Mouse (Mus musculus) yolk sac, embryonic 10.5 days (tissue): ENCODE measurements around the gene Mapk8ip3.
A peak's percentile ranks its signal among the peaks of the same experiment; 100 is the strongest.

Experiments
- DNase-seq: peaks from one replicate; pipeline ENCODE4 v3.0.0-alpha.2; 2017; ENCODE audit warnings: low spot score

Mapk8ip3 gene

DNA sequence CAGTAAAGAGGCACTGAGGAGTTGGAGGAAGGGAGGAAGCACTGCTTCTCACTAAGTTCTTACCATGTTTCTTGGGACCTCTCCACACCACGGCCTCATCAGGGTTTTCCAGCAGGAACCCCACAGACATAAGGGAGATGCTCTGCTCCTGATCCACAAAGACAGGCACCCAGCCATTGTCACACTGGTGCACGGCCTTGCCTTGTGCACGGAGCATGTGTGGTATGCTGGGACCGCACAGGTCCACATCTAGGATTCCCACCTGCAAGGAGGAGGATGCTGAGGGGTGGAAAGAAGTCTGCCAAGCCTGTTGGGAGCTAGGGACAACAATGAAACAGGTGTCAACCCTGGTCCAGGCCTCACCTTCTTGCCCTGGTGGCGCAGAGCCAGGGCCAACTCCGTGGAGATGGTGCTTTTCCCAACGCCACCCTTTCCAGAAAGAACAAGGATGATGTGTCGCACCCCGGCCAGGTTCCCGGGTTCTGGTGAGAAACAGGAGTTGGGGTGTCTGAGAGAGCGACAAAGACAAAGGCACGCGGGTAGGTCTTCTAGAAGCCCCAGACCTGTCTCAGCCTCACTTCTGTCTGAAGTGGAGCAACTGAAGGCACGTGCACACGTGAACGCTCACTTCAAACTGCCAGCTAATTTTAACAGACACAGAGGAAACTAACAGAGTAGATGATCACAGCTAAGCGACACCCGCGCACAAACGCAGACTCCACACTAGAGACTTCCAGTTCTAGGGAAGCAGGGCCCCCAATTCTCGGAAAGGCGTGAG, 51.2 kb downstream of the Mapk8ip3 start:
- no peak for DNase-seq

DNA sequence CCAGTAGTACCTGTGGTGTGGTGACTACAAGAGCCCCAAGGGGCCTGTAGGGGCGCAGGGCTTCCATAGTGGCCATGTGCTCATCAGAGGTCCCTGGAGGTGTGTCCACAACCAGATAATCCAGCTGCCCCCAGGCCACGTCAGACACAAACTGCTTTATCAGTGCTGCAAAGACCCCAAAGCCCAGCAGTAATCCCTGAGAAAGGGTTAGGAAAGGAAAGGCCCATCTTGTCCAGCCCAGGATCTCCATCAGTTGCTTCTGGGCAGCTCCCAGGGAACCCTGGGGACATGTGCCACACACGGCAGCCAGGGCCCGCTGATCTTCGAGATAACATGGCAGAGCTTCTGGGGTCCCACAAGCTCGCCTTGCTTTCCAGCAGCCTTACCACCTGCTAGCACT, 52.4 kb downstream of the Mapk8ip3 start:
- DNase-seq: no peak

DNA sequence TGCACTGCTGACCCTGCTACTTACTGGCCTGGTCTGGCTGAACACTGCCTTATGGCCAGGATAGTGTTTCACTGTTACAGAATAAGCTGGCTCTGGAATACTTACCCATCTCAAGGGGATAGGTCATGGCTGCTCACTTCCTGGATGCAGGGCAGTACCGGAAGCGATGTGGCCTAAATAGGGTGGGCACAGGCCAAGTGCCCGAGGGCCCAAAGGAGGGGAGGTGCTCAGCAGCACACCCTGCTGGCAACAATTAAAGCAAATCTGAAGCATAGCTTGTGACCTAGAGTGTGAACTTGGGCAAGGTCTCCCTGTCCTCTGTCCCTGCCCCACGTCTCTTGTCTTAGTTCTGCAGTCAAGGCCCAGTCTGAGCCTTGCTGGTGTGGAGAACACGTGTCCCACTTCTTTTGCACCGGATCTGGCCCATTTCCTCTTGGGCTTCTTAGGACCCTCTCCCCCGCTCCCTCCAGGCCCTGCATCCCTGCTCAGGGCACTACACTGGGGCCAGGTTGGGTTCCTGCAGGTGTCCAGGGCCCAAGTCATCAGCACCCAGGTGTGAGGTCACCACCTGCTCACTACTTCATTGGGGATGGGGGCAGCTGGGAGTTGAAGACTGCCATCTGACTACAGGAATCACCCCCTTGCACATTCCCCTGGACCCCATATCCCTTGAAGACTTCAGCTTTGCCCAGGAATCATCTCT, 54.9 kb downstream of the Mapk8ip3 start:
- DNase-seq: no peak

DNA sequence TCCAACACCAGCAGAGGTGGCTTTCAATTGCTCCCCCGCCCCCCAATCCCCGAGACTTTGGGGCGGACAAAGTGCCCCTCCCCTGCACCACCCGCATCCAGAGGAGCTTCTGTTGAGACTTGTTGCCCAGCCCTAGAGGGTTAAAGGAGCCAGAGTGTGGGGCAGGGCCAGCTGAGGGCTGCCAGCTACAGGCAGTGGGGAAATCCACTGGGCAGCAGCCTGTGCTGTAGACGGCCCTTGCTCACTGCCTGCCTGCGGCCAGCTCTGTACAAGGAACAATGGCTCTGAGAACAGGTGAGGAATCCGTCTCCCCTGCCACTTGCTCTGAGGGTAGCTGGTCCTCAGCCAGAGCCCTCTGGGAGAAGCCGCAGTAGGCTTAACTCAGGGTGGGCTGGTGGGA, 58.2 kb downstream of the Mapk8ip3 start:
- no peak for DNase-seq

DNA sequence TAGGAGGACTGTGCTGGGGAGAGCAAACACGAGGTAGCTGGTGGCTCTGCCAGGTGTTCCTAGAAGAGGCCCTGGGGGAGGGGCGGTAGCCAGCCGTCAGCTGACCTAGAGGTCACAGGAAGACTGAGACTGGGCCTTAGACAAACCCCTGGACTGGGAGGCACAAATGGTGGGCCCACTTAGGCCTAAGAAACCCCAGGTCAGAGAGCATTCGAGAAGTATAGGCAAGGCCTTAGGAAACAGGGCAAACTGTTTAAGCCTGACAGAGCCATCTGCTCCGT, 58.7 kb downstream of the Mapk8ip3 start:
- peak; percentile 80 for DNase-seq

DNA sequence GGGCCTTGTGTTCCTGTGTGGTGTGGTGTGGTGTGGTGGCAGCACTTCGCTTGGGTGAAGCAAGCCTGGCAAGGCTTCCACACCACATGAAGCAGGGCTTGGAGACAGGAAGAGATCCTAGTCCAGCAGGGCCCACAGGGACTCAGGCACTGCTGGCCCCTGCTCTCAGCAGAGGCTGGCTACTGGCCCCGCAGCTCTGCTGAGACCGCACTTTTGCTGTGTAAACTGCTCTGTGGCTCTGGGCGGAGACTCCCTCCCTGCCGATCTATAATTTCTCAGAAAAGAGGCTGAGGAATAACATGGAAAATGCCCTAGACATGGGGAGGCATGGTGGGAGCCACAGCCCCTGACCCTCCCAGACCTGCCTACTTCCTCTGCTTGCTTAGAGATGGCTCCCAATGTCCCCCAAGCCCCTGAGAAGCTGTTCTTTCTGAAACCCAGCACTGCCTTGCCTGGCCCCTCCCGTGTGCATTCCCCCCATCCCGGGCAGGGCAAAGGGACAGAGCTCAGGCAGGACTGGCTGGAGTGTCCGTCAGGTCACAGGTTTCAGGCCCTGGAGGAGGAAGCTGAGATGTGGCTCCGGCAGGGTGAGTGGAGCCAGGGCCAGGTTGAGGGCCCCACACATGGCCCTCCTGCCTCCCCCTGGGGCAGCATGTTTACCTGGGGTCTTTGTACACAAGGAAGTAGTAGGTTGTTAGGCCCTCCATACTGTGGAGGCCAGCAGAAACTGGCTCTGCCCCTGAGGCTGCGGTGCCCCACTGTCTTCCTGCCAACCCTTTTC, 59.3 kb downstream of the Mapk8ip3 start:
- peak; percentile 86 for DNase-seq

DNA sequence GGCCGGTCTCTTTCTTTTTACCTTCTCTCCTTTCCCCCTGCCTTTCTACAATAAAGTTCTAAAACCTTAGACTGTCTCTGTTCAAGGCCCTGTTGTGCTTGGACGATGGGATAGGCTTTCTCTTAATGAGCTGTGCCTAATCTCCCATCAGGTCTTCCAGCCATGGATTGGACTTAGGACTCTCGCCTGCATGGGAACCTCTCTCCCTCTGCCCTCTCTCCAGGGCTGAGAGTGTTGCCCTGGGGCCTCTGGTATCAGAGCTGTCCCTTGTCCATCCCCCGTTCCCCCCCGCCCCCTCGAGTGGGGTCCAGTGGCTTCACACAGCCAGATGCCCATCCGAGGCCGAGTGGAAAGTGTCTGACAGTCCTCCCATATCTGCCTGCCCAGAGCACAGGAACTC, 61.8 kb downstream of the Mapk8ip3 start:
- DNase-seq: no peak

DNA sequence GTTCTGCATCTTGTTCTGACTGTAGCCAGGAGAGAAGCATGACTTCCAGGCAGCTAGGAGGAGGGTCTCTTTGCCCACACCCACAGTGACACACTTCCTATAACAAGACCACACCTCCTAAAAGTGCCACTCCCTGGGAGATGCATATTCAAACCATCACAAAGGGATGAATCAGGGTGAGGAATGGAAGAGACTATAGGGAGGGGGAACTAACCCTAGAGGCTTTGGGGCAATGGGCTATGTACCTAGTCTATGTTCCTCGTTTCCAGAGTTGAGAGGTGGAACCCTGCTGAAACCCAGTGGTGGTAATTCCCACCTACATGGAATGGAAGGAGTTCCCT, 62.4 kb downstream of the Mapk8ip3 start:
- no peak for DNase-seq

DNA sequence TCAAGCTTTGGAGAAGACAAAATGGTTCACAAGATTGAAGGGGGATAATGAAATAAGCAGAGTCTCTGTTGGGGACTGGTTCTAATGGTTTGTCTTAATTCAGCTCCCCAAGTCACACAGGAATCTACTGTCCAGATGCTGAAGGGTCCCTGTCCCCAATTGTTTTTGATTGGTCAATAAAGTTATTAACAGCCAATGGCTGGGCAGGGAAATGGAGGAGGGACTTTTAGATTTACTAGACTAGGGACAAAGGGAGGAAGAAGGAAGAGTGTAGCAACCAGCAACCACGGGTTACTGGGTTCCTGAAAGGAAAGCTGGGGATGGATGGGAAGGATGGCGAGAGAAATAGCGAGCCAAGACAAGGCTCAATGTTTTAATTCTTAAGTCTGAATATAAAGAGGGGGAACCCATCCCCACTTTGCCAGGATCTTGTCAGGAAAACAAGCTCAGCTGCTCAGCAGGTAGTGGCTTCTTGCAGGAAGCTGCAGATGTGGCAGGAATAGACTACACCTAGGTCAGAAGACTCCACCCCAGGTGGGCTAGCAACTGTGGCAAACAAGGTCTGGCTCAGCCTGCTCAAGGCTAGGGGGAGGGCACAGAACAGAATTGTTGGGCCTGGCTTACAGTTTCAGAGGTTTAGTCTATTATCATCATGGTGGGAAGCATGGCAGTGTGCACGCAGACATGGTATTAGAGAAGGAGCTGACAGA, 62.9 kb downstream of the Mapk8ip3 start:
- DNase-seq: no peak

DNA sequence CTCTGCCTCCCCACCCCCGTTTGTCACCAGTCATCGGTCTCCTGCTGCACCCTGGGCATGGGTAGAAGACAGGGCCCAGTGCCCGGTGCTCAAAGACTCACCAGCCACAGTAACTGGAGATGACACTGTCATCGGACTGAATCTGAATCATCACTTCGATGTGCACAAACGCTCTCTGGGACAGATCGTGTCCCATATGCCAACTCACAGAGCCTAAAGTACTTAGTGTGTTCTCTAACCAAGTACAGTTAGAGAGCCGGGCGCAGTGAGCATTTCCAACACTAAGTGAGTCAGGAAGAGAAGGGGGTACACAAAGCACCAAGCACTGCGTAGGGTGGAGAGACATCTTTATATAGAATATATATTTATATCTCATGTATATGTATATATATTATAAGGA, 68.9 kb downstream of the Mapk8ip3 start:
- no peak for DNase-seq

DNA sequence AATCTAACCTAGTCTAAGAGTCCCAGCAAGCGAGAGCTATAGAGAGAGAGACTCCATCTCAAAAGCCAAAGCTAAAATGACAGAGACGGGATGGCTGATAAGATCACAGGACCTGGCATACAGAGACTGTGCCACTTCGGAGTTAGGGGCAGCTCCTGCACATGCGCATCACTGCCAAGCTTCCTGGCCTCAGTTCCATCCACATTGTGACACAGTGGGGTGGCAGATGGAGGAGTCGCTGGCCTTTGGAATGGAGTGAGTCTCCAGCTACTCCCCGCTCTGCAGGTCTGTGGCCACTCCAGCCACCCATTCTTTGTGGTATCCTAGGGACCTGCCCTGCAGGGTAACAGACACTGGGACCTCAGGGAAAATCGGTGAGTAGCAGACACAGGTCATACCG, 71.0 kb downstream of the Mapk8ip3 start, which contains the start of gene Igfals:
Igfals (plus strand) TSS at position 222 of the 400 bp plus-strand sequence.
- DNase-seq: no peak

DNA sequence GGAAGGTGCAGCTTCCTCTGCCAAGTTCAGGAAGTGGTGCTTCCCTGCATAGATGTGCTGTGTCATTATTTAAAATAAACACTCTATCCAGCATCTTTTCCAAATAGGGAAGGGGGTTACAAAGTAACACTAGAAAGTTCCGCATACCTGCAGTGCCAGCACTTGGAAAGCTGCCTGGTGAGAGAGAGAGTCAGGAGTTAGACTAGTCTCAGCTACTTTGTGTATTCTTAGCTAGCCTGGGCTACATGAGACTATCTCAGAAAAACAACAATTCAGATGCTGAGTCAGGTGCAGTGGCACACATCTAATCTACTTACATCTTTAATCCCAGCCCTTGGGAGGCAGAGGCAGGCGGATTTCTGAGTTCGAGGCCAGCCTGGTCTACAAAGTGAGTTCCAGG, 75.0 kb downstream of the Mapk8ip3 start:
- no peak for DNase-seq

DNA sequence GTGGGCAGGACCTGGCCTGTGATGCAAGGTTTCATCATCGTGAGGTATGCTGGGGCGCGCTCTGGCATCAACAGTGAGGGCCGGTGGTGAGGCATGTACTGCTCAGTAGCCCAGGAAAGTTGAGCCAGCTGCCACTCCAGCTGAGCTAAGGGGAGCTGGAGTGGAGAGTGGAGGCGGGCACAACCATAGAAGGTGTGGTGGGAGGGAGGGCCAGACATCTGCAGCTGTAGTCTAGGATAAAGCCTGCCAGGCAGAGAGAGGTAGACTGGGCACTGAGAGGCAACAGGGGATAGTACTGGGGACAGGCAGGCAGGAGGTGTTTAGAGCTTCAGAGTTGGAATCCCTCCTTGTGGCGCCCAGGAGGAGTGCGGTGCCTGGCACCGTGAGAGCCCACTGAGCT, 76.7 kb downstream of the Mapk8ip3 start:
- no peak for DNase-seq

DNA sequence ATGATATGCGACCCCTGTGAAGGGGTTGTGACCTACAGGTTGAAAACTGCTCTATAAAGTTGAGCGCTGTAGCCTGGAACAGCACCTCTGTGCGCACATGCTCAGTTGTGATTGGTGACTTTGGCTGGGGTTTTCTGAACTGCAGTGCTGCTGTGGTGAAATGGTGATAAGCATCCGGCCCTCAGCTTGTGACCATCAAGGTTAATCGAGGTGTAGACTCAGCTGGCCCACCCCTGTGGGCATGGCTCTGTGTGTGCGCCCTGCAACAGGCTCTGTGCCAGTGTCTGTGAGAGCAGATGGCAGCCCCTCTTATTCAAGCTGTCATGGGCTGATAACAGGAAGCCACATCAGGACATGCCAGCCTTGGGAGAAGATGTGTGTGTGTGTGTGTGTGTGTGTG, 77.8 kb downstream of the Mapk8ip3 start:
- no peak for DNase-seq

DNA sequence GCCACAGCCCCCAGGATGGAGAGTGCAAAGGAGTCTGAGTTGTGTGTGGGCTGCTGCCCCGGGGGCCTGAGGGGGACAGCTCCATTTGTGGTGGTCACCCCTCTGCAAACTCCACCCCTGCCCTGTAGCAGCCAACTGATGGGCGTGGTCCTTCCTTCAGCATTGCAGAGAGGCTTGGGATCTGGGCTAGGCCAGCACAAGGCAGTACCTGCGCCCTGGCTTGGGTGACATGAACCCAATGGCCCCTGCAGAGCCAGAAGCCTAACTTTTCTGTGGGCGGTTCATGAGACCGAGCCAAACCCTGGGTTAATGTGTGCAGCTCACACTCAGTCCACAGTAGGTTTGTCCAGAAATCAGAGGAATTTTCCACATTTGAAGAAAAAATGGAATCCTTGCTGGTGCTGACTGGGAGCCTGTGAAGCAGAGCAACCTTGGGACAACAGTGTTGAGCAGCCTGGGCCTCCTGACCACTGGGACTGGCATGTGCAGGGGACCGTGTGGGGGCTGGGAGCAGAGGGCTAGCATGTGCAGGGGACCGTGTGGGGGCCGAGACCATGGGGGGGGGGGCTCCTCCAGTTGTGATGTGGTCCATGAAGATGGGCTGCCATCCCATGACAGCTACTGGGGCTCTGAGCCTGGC, 78.8 kb downstream of the Mapk8ip3 start:
- DNase-seq: no peak

DNA sequence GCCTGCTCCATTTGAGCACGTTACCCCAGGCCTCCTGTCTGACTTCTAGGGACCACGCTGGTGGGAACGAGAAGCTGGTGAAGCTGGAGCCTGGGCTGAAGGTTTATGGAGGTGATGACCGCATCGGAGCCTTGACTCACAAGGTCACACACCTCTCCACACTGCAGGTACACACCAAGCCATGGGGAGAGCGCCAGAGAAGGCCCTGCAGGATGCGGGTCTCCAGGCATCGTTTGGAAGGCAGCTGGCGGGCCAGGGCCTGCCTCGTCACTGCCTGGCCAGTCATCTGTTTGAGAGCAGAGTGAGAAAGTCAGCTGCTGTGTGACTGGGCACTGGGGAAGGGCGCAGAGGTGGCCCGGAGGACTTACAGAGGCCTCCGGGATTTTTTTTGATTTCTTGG, 80.2 kb downstream of the Mapk8ip3 start:
- no peak for DNase-seq

DNA sequence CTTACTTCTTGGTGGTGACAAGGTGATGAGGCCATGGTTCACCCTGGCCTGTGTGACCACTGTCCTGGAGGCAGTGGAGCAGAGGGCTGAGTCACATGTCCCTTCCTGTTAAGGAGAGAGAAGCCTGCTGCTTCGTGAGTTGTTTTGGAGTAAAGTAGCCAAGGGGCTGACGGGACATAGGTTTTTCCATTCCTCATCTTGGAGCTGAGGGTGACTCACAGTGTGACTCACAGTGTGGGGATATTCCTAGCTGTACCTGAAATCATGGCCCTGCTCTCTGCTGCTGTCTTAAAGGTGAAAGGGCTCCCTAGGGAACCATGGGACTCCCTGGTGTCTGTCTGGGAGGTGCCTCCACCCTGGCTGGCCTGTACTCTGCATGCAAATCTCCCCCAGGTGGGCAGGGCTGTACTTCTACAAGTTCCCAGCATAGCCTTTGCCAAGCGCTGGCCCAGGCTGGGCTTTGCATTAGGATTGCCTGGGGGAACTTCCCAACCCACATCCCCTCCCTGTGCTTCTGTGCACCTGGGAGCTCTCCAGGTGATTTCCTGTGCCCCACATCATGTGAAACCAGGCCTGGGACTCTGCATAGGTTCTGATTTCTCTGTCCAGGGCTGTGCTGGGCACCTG, 80.8 kb downstream of the Mapk8ip3 start:
- no peak for DNase-seq

DNA sequence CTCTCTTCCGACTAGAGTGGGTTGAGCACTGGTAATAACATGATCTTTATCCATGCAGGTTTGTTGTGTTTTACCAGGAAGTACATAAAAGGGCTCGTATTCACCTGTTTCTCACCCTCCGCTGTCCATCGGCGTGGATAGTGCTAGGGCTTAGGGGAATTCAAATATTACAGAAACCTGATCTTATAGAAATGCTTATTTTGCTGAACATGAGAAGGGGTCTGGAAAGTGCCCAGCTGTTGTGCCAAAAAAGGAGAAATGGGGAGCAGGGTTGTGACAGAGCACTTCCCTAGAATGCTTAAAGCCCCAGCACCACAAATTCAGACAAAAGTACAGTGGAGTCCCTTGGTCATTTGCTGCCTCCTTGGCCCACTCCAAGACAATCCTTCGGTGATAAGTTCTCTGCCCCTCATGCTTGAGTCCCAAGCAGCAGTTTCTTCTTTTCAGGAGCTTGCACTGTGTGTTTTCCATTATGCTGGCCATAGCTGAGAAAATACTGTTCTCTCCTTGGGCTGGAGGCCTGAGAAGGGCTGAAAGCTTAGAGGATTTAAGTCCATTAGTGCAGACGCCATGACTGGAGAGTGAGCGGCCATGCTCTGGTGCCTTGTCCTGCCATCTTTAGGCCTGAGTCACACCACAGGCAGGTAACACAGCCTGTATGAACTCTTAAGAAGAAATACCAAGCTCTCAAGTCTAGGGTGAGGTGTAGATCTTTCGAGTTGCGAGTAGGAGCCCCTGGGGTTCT, 85.2 kb downstream of the Mapk8ip3 start:
- no peak for DNase-seq

DNA sequence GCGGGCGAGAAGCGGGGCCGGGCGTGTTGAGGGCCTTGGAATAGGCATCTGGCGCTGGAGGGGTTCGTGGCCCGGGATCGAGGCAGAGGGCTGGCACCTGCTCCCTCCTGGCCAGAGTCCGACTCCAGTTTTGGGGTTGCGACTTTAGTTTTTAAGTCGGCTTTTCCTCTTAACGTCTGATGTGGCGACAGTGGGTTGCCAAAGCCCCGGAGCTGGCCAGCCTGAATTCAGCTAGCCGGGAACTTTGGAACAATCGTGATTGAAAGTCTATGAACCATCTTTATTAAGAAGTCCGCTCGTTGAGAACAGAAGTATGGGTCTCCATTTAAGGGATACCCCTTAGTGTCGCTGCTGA, 86.0 kb downstream of the Mapk8ip3 start:
- no peak for DNase-seq

DNA sequence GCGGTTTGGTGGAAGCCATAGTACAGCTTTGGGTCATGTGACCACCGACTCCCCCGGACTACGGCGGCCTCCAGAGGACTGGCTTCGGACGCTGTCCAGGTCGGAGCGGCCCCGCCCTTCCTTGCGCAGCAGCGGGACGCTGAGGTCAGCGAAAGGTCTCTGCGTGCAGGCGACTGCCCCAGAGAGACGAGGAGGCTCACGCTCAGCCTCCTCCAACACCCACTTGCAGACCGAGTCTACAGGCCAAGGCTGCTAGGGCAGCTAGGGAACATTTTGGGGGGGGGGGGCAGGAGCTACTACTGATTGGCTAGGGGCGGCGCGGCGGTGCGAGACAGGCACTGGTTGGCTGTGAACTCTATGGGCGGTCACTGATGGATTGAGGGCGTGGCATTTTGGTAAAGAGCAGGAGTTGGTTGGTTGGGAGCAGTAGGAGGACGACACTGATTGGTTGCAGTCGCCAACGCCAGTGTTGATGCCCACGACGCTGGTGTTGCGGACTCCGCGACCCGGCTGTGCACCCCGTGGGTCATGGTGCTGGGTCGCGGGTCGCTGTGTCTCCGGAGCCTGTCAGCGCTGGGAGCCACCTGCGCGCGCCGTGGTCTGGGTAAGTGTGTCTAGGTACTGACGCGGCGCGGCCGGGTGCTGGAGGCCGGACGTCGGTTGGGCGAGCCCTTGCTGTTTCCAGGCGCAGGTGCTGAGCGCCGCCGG, 86.6 kb downstream of the Mapk8ip3 start, which contains the start of gene Fahd1:
Fahd1 (minus strand) TSS at position 300 of the 708 bp plus-strand sequence.
- DNase-seq: peak; percentile 99
